In genomic region chr5:151046917-151047316, GRCm38 (mm10) we compare ENCODE assay signal across 13 mouse cellular contexts.
DNase-seq lines count a peak whose midpoint lies in the region; ATAC-seq and TF ChIP-seq lines count a peak whose summit lies in the region.
"Had no signal": no experiment of that assay in that cellular context is flagged by ENCODE, and none has a peak within 500 bp of the region (broad histone marks: within the 10 kb centered on the region; RNA-seq: fewer than 3 reads in every experiment).

No protein-coding gene starts in this region.

- H3K4me2 ChIP-seq in limb, embryonic 11.5 days (ENCODE audit: low read depth, severe bottlenecking) = no peak overlapping the region
- no peak overlapping the region for H3K4me2 ChIP-seq in intestine, postnatal 0 days (replicated peaks; ENCODE audit: low read depth)

- no peaks in the 10 kb centered on the region for H3K27me3 ChIP-seq in heart, embryonic 10.5 days (ENCODE audit: insufficient read depth, poor library complexity, severe bottlenecking)
- no peaks in the 10 kb centered on the region for H3K27me3 ChIP-seq in limb, embryonic 11.5 days (ENCODE audit: control insufficient read depth, insufficient read depth, low read length)
- H3K27me3 ChIP-seq in intestine, postnatal 0 days (replicated peaks; ENCODE audit: control insufficient read depth, insufficient read depth, low read length) = no peaks in the 10 kb centered on the region
- H3K27me3 ChIP-seq: megakaryocyte, embryonic 14.5 days; Patski had no signal

- 87% methylated on average over 7 of the region's 7 CpGs for WGBS in heart, embryonic 10.5 days
- 31% methylated on average over 7 of the region's 7 CpGs for WGBS in limb, embryonic 11.5 days
- 72% methylated on average over 7 of the region's 7 CpGs for WGBS in intestine, postnatal 0 days

- DNase-seq in heart, adult 11 months = peak; percentile 95
- no peak for DNase-seq in heart, embryonic 10.5 days (ENCODE audit: low spot score)
- peak; percentile 60 for DNase-seq in gastrocnemius, postnatal 25 days
- peak; percentile 50 for DNase-seq in limb, embryonic 11.5 days (ENCODE audit: low spot score)
- no peak for DNase-seq in thymus, adult 18-20 months
- DNase-seq in thymus, postnatal 10 days (ENCODE audit: low spot score in 2 of 2) = no peak
- DNase-seq: B cell, adult 2 months had no signal

- H3K27ac ChIP-seq in heart, embryonic 10.5 days = no peak overlapping the region
- peak overlapping the region; percentile 93 for H3K27ac ChIP-seq in brown adipose tissue, adult 24 weeks (replicated peaks; ENCODE audit: low read depth, low read length)
- H3K27ac ChIP-seq in limb, embryonic 11.5 days (replicated peaks; ENCODE audit: low read depth, low read length) = no peak overlapping the region
- no peak overlapping the region for H3K27ac ChIP-seq in intestine, postnatal 0 days (ENCODE audit: low read depth, low read length)

- peaks cover 12% of the 10 kb centered on the region for H3K4me1 ChIP-seq in heart, embryonic 10.5 days
- peaks cover 12% of the 10 kb centered on the region for H3K4me1 ChIP-seq in brown adipose tissue, adult 24 weeks (ENCODE audit: control insufficient read depth, insufficient read depth, insufficient read length, low read length)
- peaks cover 4% of the 10 kb centered on the region; the same call in 1 of the 2 replicates for H3K4me1 ChIP-seq in limb, embryonic 11.5 days (ENCODE audit: control insufficient read depth, insufficient read depth, low read length)
- no peaks in the 10 kb centered on the region for H3K4me1 ChIP-seq in intestine, postnatal 0 days (replicated peaks; ENCODE audit: control insufficient read depth, insufficient read depth, low read length)
- H3K4me1 ChIP-seq: megakaryocyte, embryonic 14.5 days had no signal

- peaks cover 2% of the 10 kb centered on the region; the same call in 1 of the 2 replicates for H3K36me3 ChIP-seq in heart, embryonic 10.5 days
- H3K36me3 ChIP-seq in limb, embryonic 11.5 days (ENCODE audit: control insufficient read depth, insufficient read depth, low read length) = peaks cover 2% of the 10 kb centered on the region; the same call in 1 of the 2 replicates
- peaks cover 65% of the 10 kb centered on the region for H3K36me3 ChIP-seq in intestine, postnatal 0 days (ENCODE audit: control insufficient read depth, insufficient read depth)

- H3K9me3 ChIP-seq in heart, embryonic 10.5 days = no peaks in the 10 kb centered on the region
- no peaks in the 10 kb centered on the region for H3K9me3 ChIP-seq in limb, embryonic 11.5 days (ENCODE audit: control insufficient read depth, low read length)
- no peaks in the 10 kb centered on the region for H3K9me3 ChIP-seq in intestine, postnatal 0 days (ENCODE audit: control insufficient read depth)

- H3K4me3 ChIP-seq in heart, embryonic 10.5 days = no peak overlapping the region
- H3K4me3 ChIP-seq in brown adipose tissue, adult 24 weeks (ENCODE audit: insufficient read depth, low read depth, low read length) = peak overlapping the region; percentile 29
- no peak overlapping the region for H3K4me3 ChIP-seq in limb, embryonic 11.5 days (ENCODE audit: low read depth, low read length)
- no peak overlapping the region for H3K4me3 ChIP-seq in intestine, postnatal 0 days (ENCODE audit: low read depth, low read length)
- H3K4me3 ChIP-seq: megakaryocyte, embryonic 14.5 days had no signal

- TF ChIP-seq CTCF in intestine, postnatal 0 days (IDR thresholded peaks at IDR 0.05; ENCODE audit: low read depth) = no peak

- no peak overlapping the region for H3K9ac ChIP-seq in limb, embryonic 11.5 days (ENCODE audit: low read length)
- no peak overlapping the region for H3K9ac ChIP-seq in intestine, postnatal 0 days (ENCODE audit: low read depth, low read length)

- ATAC-seq in limb, embryonic 11.5 days (ENCODE audit: insufficient number of reproducible peaks, low FRiP score, low TSS enrichment, low read depth) = no peak; the same call in 1 of the 2 replicates
- no peak for ATAC-seq in intestine, postnatal 0 days
- ATAC-seq: forebrain, embryonic 16.5 days; hindbrain, embryonic 16.5 days; Patski had no signal

Comparison
In these comparisons a context has a peak if more than half of its experiments do, and no peak if none do; other contexts are left out.
1. DNase-seq: peak in heart, adult 11 months (single experiment), gastrocnemius, postnatal 25 days (single experiment) and limb, embryonic 11.5 days (single experiment); none in heart, embryonic 10.5 days (single experiment), thymus, adult 18-20 months (0 of 2) and thymus, postnatal 10 days (0 of 2).